Mouse (Mus musculus) neural tube, embryonic 12.5 days (tissue): ENCODE measurements at regions not wholly inside any gene's neighbourhood (a gene's known extent, or its start where the extent isn't known, plus 50 kb on each side); places are given as distances from the start of the nearest gene placed in this dataset.

Experiments
- ATAC-seq: fragments of 200-750 bp; cut with Nextera tagmentation; 2 replicates; pipeline ENCODE4 v1.8.0; 2017; ENCODE audit warnings: low read depth, mild to moderate bottlenecking, moderate TSS enrichment, moderate library complexity; ENCODE audit not compliant: low FRiP score
- H3K27ac ChIP-seq: fragments of 300-500 bp; sonication (generic); 2 replicates; pipeline ENCODE4 v1.5.1; 2016
- H3K27me3 ChIP-seq: fragments of 300-500 bp; sonication (generic); replicated peaks from 2 replicates; pipeline ENCODE4 v1.6.1; 2016; ENCODE audit warnings: mild to moderate bottlenecking
- H3K36me3 ChIP-seq: fragments of 300-500 bp; sonication (generic); 2 replicates; pipeline ENCODE4 v1.6.1; 2016; ENCODE audit warnings: mild to moderate bottlenecking
- H3K4me1 ChIP-seq: fragments of 300-500 bp; sonication (generic); 2 replicates; pipeline ENCODE4 v1.6.1; 2016
- H3K4me2 ChIP-seq: fragments of 300-500 bp; sonication (generic); replicated peaks from 2 replicates; pipeline ENCODE4 v1.6.1; 2016; ENCODE audit warnings: mild to moderate bottlenecking
- H3K4me3 ChIP-seq: fragments of 300-500 bp; sonication (generic); 2 replicates; pipeline ENCODE4 v1.5.1; 2016
- H3K9ac ChIP-seq: fragments of 300-500 bp; sonication (generic); 2 replicates; pipeline ENCODE4 v1.6.1; 2016; ENCODE audit warnings: mild to moderate bottlenecking
- H3K9me3 ChIP-seq: fragments of 300-500 bp; sonication (generic); 2 replicates; pipeline ENCODE4 v1.6.1; 2016; ENCODE audit warnings: mild to moderate bottlenecking
- WGBS: fragments of 180-500 bp; shearing (Covaris S2); methylation state at CpG from one replicate; pipeline ENCODE4 v1.1.7; 2016; 5-methylcytosine and 5-hydroxymethylcytosine counted together

DNA sequence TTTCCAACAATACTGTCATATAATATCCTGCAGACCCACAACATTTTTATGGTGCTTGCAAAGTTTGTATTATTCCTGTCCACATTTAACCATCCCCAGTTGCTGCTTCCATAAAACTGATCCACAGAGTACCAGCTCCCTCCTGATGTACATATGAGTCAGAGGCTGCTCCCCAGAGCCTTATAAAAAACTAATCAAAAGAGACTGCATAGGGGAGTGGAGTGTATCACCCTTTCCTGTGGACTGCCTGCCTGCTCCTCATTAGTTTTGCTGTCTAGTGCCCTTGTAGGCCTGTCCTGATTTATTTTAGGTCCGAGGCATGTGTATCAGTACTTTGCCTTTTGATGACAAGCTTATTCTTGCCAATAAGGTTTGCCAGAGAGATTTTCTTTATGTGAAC lies 310.9 kb upstream of the Gm5415 start:
- H3K4me3 ChIP-seq: no peak overlapping the region
- no peaks in the 10 kb centered on the region for H3K4me1 ChIP-seq
- no peaks in the 10 kb centered on the region for H3K27me3 ChIP-seq
- ATAC-seq: no peak
- H3K27ac ChIP-seq: no peak overlapping the region
- H3K36me3 ChIP-seq: no peaks in the 10 kb centered on the region
- H3K9ac ChIP-seq: no peak overlapping the region
- no peak overlapping the region for H3K4me2 ChIP-seq
- WGBS: 63% methylated on average over 1 of the region's 1 CpGs
- H3K9me3 ChIP-seq: no peaks in the 10 kb centered on the region
